Mouse (Mus musculus): ENCODE data around the gene Gria1.

Gene Gria1

GRCm38 (mm10) chr11:57011024-57011690, at the start of gene Gria1:
Gene Gria1 (plus strand): TSS chr11:57011387.
- DNase-seq (ENCODE audit: low spot score in 2 of 2): no peak

GRCm38 (mm10) chr11:56961751-56962150, 49.4 kb upstream of the Gria1 start:
- no peak for DNase-seq (ENCODE audit: low spot score in 2 of 2)

DNA sequence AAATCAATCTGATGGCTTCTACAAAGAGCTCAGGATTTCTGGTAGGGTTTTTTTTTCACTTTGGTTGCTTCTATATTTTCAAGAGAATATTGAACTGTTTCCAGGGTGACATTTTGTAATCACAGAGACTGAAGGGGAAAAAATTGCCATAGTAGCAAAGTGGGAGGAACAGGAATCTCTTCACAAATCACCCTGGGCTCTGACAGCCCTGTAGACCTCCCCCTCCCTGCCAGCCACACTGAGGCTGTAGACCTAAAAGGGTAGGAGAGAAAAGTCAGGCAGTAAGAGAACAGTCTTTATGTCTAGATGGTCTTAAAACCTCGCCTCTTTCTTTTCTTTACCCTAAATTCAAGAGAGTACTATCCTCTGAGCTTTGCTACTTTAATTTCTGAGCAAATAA, 38.4 kb upstream of the Gria1 start:
- DNase-seq (ENCODE audit: low spot score in 2 of 2): no peak

DNA sequence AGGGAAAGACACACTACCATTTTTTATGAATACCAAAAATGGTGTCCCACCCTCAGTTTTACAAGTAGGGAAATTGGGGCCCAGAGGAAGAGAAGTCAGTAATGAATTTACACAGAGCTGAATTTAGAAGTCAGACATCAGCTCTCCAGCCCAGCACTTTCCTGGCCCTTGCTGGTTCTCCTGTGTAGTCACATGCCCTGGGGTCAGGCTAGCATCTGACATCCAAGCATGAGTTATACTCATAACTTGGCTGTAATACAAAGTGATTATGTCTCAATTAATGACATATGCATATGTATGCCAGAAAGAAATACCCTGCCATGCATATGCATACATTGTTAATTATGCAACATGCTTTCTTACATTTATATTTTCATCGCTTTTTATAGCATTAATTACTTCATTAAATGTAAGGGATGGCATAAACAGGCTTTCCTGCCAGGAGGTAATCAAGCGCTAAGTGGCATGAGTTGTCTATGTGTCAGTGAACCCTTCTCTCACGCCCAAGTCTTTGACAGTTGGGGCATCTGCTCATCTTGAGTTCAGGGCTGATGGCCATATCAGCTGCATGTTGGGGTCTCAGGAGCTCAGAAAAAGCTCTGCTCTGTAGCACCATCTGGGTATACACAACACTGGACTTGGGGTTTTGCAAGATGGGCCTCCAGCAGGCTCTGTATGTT, 26.7 kb upstream of the Gria1 start:
- no peak for DNase-seq (ENCODE audit: low spot score in 2 of 2)

GRCm38 (mm10) chr11:56985457-56985856, 25.7 kb upstream of the Gria1 start:
- DNase-seq (ENCODE audit: low spot score in 2 of 2): no peak

- no peak for DNase-seq (ENCODE audit: low spot score in 2 of 2)
Observed at GRCm38 (mm10) chr11:56999601-57000001, 11.6 kb upstream of the Gria1 start.

DNA sequence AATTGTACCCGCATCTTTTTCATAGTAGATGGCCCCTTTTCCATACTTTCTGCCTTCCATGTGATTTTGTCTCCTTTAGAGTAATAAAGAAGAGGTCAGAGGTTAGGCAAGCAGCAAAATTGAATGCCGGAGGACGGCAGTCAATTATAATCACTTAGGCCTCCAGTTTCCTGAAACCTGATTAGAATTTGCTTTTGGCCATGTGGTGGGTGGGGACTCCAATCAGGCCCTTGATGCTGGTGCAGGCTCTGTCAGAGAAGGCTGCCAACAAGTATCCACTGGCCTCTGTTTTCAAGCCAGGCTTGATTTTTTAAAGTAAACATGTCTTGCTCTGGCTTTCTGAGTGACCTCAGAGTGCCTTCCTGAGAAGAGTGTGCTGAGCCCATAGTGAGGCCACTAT, 6.6 kb upstream of the Gria1 start:
- DNase-seq (ENCODE audit: low spot score in 2 of 2): no peak

DNA sequence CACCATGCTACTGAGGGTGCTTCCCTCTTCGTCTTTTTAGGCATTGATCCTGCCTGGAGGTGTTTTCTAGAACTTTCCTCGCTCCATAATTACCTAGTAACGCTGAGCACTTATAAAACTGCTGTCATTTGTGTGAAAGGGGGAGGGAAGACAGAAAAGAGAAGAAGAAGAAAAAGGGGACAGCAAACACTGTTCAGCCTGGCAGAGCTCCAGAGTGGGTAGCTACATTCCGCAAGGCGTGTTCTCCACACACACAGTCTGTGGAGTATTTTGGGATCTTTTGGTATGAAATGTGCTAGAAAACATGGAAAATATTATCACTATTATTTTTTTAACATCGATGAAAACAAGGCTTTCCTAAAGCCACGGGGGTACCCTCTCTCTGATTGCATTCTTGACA, 5.8 kb upstream of the Gria1 start:
- DNase-seq (ENCODE audit: low spot score in 2 of 2): no peak

DNA sequence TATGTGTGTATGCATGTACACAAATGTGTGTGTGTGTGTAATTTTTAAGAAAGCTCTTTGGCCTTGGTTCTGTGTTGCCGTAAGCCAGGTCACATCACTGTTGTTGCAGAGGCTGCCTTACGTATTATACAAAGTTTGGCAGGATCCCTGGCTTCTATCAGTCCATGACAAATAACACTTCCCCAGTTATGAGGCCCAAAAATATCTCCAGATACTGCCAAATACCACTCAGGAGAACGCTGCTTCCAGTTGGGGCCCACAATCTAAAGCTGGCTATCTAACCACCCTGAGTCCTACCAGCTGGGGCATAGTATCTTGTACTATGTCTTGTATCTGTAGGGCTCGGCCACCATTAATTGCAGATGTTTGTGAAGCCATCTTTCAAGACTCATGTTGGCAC, 3.4 kb upstream of the Gria1 start:
- no peak for DNase-seq (ENCODE audit: low spot score in 2 of 2)

GRCm38 (mm10) chr11:57010611-57011010, 576 bp upstream of the Gria1 start:
- DNase-seq (ENCODE audit: low spot score in 2 of 2): no peak

DNA sequence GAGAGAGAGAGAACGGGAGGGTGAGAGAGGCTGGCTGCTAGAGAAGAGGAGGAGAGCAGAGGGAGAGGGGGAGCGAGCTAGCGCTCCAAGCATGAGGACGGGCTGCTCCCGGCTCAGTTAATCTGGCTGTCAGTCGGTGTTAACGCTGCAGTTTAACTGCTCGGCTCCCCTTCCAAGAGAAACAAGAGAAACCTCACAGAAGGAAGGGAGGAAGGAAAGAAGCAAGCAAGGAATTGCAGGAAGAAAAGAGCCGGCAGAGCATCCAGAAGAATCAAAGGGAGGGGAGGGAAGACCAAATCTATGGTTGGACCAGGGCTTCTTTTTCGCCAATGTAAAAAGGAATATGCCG, 478 bp downstream of the Gria1 start:
- DNase-seq (ENCODE audit: low spot score in 2 of 2): no peak

GRCm38 (mm10) chr11:57012287-57012921, 1.2 kb downstream of the Gria1 start:
- DNase-seq (ENCODE audit: low spot score in 2 of 2): no peak

- no peak for DNase-seq (ENCODE audit: low spot score in 2 of 2)
Observed at GRCm38 (mm10) chr11:57013464-57014190, 2.4 kb downstream of the Gria1 start.

- DNase-seq (ENCODE audit: low spot score in 2 of 2): no peak
Observed at GRCm38 (mm10) chr11:57014396-57014795, 3.2 kb downstream of the Gria1 start.

DNA sequence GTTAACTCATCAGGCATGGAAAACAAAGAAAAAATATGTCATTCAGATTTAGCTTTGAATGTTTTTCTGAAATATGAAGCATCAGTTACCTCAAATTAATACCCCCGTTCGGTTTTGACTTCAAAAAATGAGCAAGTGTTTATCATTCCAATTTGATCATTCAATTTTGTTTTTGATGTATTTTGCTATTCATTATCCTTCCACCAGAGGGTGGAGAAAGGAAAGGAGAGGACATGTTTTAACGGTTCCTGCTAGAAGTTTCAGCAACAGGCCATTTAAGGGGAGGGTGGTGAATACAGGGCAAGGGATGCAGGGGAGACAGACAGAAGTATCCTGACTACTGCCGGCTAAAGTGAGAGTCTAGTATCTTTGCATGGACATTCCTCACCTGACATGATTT, 7.3 kb downstream of the Gria1 start:
- DNase-seq (ENCODE audit: low spot score in 2 of 2): no peak

- no peak for DNase-seq (ENCODE audit: low spot score in 2 of 2)
Observed at GRCm38 (mm10) chr11:57022400-57022799, 11.2 kb downstream of the Gria1 start.

DNA sequence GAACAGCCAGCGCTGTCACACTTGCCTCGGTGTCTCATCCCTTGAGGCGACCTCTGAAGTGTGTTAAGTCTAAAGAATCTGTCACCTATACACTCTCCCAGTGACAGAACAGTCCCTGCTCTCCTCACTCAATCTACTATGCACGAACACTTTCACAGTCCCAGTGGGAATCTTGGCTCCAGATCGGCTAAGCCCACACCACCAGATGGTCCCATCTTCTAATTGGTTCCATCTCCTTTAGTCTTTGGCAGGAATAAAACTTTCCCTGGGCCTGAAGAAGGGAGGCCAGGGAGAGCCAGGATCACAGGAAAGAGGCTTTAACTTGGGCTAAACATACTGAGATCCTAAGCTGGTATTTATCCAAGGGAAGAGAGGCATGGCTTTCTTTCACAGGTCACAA, 19.3 kb downstream of the Gria1 start:
- no peak for DNase-seq (ENCODE audit: low spot score in 2 of 2)

DNA sequence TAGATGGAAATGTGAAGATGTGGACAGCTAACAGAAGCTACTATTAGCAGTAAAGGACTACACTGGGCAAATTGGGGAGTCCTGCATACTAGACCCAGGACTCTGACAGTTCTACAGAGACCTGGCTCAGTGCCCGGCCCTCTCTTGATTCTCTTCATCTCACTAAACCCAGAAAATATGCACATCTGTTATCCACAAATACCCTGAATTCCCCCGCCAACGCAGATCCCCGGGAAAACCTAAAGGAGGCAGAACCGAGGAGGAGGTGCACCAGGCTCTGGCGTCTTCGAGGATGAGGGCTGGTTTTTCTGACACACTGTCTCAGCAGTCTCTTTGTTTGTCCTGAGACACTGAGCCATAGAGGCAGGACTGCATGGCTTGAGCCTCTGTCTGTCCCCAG, 27.6 kb downstream of the Gria1 start:
- DNase-seq (ENCODE audit: low spot score in 2 of 2): no peak

DNA sequence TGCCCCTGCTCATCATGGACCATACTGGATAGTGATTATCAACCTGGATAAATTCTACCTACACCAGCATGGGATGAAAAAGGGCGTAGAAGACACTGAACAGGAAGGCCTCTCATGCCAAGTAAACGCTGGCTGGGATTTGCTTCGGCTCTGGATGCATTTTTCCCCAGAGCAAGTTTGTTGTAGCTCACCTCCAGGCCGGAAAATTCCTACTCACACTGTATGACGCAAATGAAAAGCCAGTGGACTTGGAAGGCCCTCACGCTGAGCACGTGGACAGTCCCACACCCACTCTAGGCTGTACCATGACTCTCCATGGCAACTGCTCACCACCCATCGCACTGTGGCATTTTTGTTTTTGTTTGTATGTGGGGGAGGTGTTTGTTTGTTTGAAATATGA, 28.1 kb downstream of the Gria1 start:
- DNase-seq (ENCODE audit: low spot score in 2 of 2): no peak

DNA sequence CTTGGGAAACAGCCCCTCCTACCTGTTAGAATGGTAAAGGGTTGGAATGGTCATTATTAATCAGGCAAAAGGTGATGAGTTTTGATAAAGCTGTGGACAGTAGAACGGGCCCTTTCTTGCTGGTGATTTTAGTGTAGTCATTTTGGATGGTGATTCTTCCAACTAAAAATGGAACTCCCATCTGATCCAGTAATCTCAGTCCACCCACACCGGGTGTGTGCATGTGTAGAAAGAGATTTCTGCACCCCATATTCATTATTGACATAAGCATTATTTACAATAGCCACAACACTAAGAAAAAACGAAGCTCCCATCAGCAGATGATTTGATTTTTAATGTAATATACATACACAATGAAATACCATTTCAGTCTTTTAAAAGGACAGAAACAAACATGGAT, 30.9 kb downstream of the Gria1 start:
- no peak for DNase-seq (ENCODE audit: low spot score in 2 of 2)

- DNase-seq (ENCODE audit: low spot score in 2 of 2): no peak
Observed at GRCm38 (mm10) chr11:57044146-57044545, 33.0 kb downstream of the Gria1 start.

GRCm38 (mm10) chr11:57051666-57052562, 40.7 kb downstream of the Gria1 start:
- DNase-seq (ENCODE audit: low spot score in 2 of 2): no peak

Measured in spleen, postnatal 4 days (tissue).